Mouse (Mus musculus) hindlimb bud, embryonic 11.5 days (tissue): ENCODE data around the gene Pcsk5.

Experiments
- DNase-seq: peaks from one replicate; pipeline ENCODE4 v3.0.0-alpha.2; 2012; ENCODE audit warnings: low read depth, low spot score; ENCODE audit errors: extremely low spot score

The Pcsk5 gene

GRCm38 (mm10) chr19:17837471-17837859, at the start of gene Pcsk5:
Pcsk5 (minus strand) TSS chr19:17837632.
- peak; percentile 60 for DNase-seq

- no peak for DNase-seq
These were observed 38.4 kb upstream of the Pcsk5 start for GRCm38 (mm10) chr19:17875804-17876203.

- DNase-seq, result no peak
These were observed 37.0 kb upstream of the Pcsk5 start for GRCm38 (mm10) chr19:17874388-17874787.

- DNase-seq, result no peak
These were observed 36.3 kb upstream of the Pcsk5 start for GRCm38 (mm10) chr19:17873755-17874154.

- DNase-seq, result no peak
These were observed 29.0 kb upstream of the Pcsk5 start for GRCm38 (mm10) chr19:17866317-17866891.

GRCm38 (mm10) chr19:17860351-17861014, 23.1 kb upstream of the Pcsk5 start:
- no peak for DNase-seq

- no peak for DNase-seq
These were observed 19.3 kb upstream of the Pcsk5 start for GRCm38 (mm10) chr19:17856741-17857140.

- no peak for DNase-seq
These were observed 11.0 kb upstream of the Pcsk5 start for GRCm38 (mm10) chr19:17848417-17848816.

GRCm38 (mm10) chr19:17845967-17846366, 8.5 kb upstream of the Pcsk5 start:
- DNase-seq, result no peak

- no peak for DNase-seq
These were observed 4.2 kb upstream of the Pcsk5 start for GRCm38 (mm10) chr19:17841586-17841985.

GRCm38 (mm10) chr19:17839856-17840255, 2.4 kb upstream of the Pcsk5 start:
- DNase-seq, result no peak

GRCm38 (mm10) chr19:17836566-17837470, 614 bp downstream of the Pcsk5 start:
- no peak for DNase-seq

GRCm38 (mm10) chr19:17835681-17836565, 1.5 kb downstream of the Pcsk5 start:
- no peak for DNase-seq

GRCm38 (mm10) chr19:17834894-17835293, 2.5 kb downstream of the Pcsk5 start:
- DNase-seq, result no peak

- no peak for DNase-seq
These were observed 6.1 kb downstream of the Pcsk5 start for GRCm38 (mm10) chr19:17831376-17831775.

GRCm38 (mm10) chr19:17828414-17828813, 9.0 kb downstream of the Pcsk5 start:
- DNase-seq, result no peak

- DNase-seq, result no peak
These were observed 10.7 kb downstream of the Pcsk5 start for GRCm38 (mm10) chr19:17826694-17827093.

- no peak for DNase-seq
These were observed 17.4 kb downstream of the Pcsk5 start for GRCm38 (mm10) chr19:17820046-17820445.

- DNase-seq, result no peak
These were observed 18.4 kb downstream of the Pcsk5 start for GRCm38 (mm10) chr19:17819081-17819480.

- DNase-seq, result no peak
These were observed 22.4 kb downstream of the Pcsk5 start for GRCm38 (mm10) chr19:17815062-17815461.

GRCm38 (mm10) chr19:17813449-17813990, 23.9 kb downstream of the Pcsk5 start:
- no peak for DNase-seq
